Mouse (Mus musculus) thymus, adult 2 months (tissue): ENCODE data around the gene Troap. TPM values are rescaled to one million over a fixed set of nuclear protein-coding genes. Genes with fewer than 3 reads are reported as not detected.
"Not testable (repeated sequence)": the region's sequence is repeated elsewhere in the genome, so short reads cannot be mapped to it uniquely, and the experiment has no call there.

Experiments
- DNase-seq: peaks from one replicate; pipeline ENCODE4 v3.0.0; 2021
- H3K27ac ChIP-seq: fragments of 200-500 bp; 2 replicates; pipeline ENCODE4 v1.5.1; 2012; ENCODE audit warnings: low read length, control low read depth; ENCODE audit not compliant: control insufficient read depth, insufficient read depth
- H3K27me3 ChIP-seq: fragments of 200-500 bp; 2 replicates; pipeline ENCODE4 v1.6.1; 2012; ENCODE audit warnings: mild to moderate bottlenecking, low read length, moderate library complexity, mixed read lengths; ENCODE audit not compliant: control insufficient read depth, insufficient read depth
- H3K36me3 ChIP-seq: fragments of 200-500 bp; 2 replicates; pipeline ENCODE4 v1.6.1; 2012; ENCODE audit warnings: mild to moderate bottlenecking, low read length, moderate library complexity; ENCODE audit not compliant: control insufficient read depth, insufficient read depth
- H3K4me1 ChIP-seq: fragments of 200-500 bp; replicated peaks from 2 replicates; pipeline ENCODE4 v1.6.1; 2012; ENCODE audit warnings: low read length; ENCODE audit not compliant: control insufficient read depth, insufficient read depth
- H3K4me3 ChIP-seq: fragments of 200-500 bp; 2 replicates; pipeline ENCODE4 v1.5.1; 2012; ENCODE audit warnings: mild to moderate bottlenecking, low read length, control low read depth, moderate library complexity; ENCODE audit not compliant: control insufficient read depth, insufficient read depth
- CTCF ChIP-seq: fragments of 200-500 bp; IDR thresholded peaks from 2 replicates; pipeline ENCODE4 v1.5.1; 2012; ENCODE audit warnings: mild to moderate bottlenecking, control low read depth, low read length, moderate library complexity, borderline replicate concordance; ENCODE audit not compliant: control insufficient read depth, poor library complexity, insufficient read depth; ENCODE audit errors: extremely low read depth
- POLR2A ChIP-seq: fragments of 200-500 bp; IDR thresholded peaks from 2 replicates; pipeline ENCODE4 v1.6.1; 2012; ENCODE audit warnings: mild to moderate bottlenecking, low read length, control low read depth, moderate library complexity; ENCODE audit not compliant: control insufficient read depth, poor library complexity, insufficient read depth; ENCODE audit errors: extremely low read depth
- WGBS: fragments of 180-500 bp; shearing (Covaris S2); methylation state at CpG from one replicate; pipeline ENCODE4 v1.1.7; 2018; 5-methylcytosine and 5-hydroxymethylcytosine counted together
- polyA plus RNA-seq: library from polyadenylated mRNA; depleted of rRNA; stranded (reverse); fragments of >200 nt; gene quantifications from 2 replicates; pipeline ENCODE4 v1.2.3, GENCODE M21; 2012

Gene Troap
- polyA plus RNA-seq, 1 experiment, result 40.8 TPM

GRCm38 (mm10) chr15:99055511-99055961, 18.8 kb upstream of the Troap start:
- TF ChIP-seq POLR2A (no peak), CTCF (no peak)
- Histone ChIP-seq H3K36me3 (no peaks in the 10 kb centered on the region), H3K27ac (no peak overlapping the region), H3K4me1 (peaks cover 9% of the 10 kb centered on the region; the same call in 1 of the 2 replicates), H3K4me3 (no peak overlapping the region), H3K27me3 (peaks cover 16% of the 10 kb centered on the region; the same call in 1 of the 2 replicates)
- WGBS, result 3% methylated on average over 37 of the region's 37 CpGs
- no peak for DNase-seq

GRCm38 (mm10) chr15:99056332-99056731, 18.0 kb upstream of the Troap start:
- 23% methylated on average over 14 of the region's 14 CpGs for WGBS
- peak; percentile 69 for DNase-seq
- no peak overlapping the region for H3K4me3 ChIP-seq

GRCm38 (mm10) chr15:99065557-99066165, 8.7 kb upstream of the Troap start:
- DNase-seq, result no peak

More at GRCm38 (mm10) chr15:99056332-99056731, 18.0 kb upstream of the Troap start:
- no peak overlapping the region for H3K27ac ChIP-seq
- peaks cover 16% of the 10 kb centered on the region; the same call in 1 of the 2 replicates for H3K27me3 ChIP-seq
- no peaks in the 10 kb centered on the region for H3K36me3 ChIP-seq
- peak; percentile 62; the same call in 1 of the 2 replicates for TF ChIP-seq CTCF
- TF ChIP-seq POLR2A, result no peak
- H3K4me1 ChIP-seq, result peaks cover 6% of the 10 kb centered on the region; the same call in 1 of the 2 replicates

GRCm38 (mm10) chr15:99071988-99072387, 2.4 kb upstream of the Troap start:
- TF ChIP-seq CTCF, result no peak
- TF ChIP-seq POLR2A, result no peak
- peaks cover 13% of the 10 kb centered on the region for H3K4me1 ChIP-seq
- no peak for DNase-seq
- H3K4me3 ChIP-seq, result no peak overlapping the region
- no peak overlapping the region for H3K27ac ChIP-seq
- WGBS, result 94% methylated on average over 1 of the region's 1 CpGs
- no peaks in the 10 kb centered on the region for H3K27me3 ChIP-seq
- H3K36me3 ChIP-seq, result no peaks in the 10 kb centered on the region

More at GRCm38 (mm10) chr15:99065557-99066165, 8.7 kb upstream of the Troap start:
- peaks cover 3% of the 10 kb centered on the region for H3K4me1 ChIP-seq
- 24% methylated on average over 12 of the region's 12 CpGs for WGBS
- TF ChIP-seq CTCF, result no peak
- H3K27ac ChIP-seq, result no peak overlapping the region
- H3K27me3 ChIP-seq, result no peaks in the 10 kb centered on the region
- H3K4me3 ChIP-seq, result no peak overlapping the region
- no peaks in the 10 kb centered on the region for H3K36me3 ChIP-seq

GRCm38 (mm10) chr15:99074600-99075333, 392 bp downstream of the Troap start:
- TF ChIP-seq POLR2A (0 out of 2 replicates have a peak, but pooled peaks have one; percentile 35), CTCF (no peak; the same call in 1 of the 2 replicates)
- Histone ChIP-seq H3K4me3 (peak overlapping the region; percentile 81), H3K36me3 (no peaks in the 10 kb centered on the region), H3K4me1 (peaks cover 13% of the 10 kb centered on the region), H3K27ac (no peak overlapping the region; the same call in 1 of the 2 replicates), H3K27me3 (no peaks in the 10 kb centered on the region)
- WGBS, result under 1% methylated on average over 44 of the region's 44 CpGs
- DNase-seq, result peak; percentile 96

GRCm38 (mm10) chr15:99076011-99076410, 1.6 kb downstream of the Troap start:
- H3K27me3 ChIP-seq, DNase-seq, H3K4me3 ChIP-seq, H3K27ac ChIP-seq, H3K36me3 ChIP-seq: not testable (repeated sequence)
- WGBS, result 96% methylated on average over 3 of the region's 3 CpGs
- peaks cover 13% of the 10 kb centered on the region for H3K4me1 ChIP-seq
